Mouse (Mus musculus): Measurements from ENCODE around the gene Tmem229b. TPM values are rescaled to one million over a fixed set of nuclear protein-coding genes. Genes with fewer than 3 reads are reported as not detected.
"Not testable (repeated sequence)": the region's sequence is repeated elsewhere in the genome, so short reads cannot be mapped to it uniquely, and the experiment has no call there.

Tmem229b gene
- polyA plus RNA-seq, 1 experiment from 2014 or later = 5.6 TPM

DNA sequence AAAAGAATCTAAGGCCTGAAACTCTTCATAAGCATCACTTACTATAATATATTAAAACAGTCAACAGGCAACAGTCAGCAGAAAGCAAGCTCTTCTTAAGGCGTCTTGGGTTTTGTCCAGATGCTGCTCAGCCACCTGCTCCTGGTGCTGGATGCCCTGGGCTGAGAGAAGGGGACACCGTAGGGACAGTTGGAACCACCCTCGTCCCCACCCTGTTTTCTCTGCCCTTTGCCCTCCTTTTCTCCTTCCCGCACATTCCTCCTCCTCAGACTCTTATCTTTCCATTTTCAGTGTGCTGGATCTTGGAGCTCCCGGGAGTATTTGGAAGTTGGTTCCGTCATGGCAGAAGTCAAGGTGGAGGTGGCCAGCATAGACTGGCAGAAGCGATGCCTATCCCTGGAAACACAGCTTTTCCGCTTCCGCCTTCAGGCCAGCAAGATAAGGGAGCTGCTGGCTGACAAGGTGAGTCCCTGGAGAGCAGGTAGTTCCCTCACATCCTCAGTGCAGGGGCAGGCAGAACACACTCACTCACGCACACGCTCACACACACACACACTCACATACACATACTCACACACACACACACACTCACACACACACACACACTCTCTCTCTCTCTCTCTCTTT lies 32.9 kb upstream of the Tmem229b start:
- CTCF ChIA-PET = interaction anchor here (1.1 kb wide), 1 partner anchor 10 kb away, joined by 3 read pairs; no protein-coding TSS in a partner anchor
- in situ Hi-C loops (cut with MboI; ENCODE audit: low pct_unique_long_range_greater_than_20kb) = no loop called here
- no peak for TF ChIP-seq CTCF (IDR thresholded peaks at IDR 0.05)
- no peaks in the 10 kb centered on the region for H3K27me3 ChIP-seq
- POLR2A ChIA-PET = interaction anchor here (0.6 to 1.0 kb wide), 3 partner anchors 11 to 190 kb away, joined by 3 to 4 read pairs (median 3); partner anchors contain the start of gene Plekhh1
- no peak for DNase-seq (ENCODE audit: low read depth, low spot score)
- no peak for ATAC-seq

DNA sequence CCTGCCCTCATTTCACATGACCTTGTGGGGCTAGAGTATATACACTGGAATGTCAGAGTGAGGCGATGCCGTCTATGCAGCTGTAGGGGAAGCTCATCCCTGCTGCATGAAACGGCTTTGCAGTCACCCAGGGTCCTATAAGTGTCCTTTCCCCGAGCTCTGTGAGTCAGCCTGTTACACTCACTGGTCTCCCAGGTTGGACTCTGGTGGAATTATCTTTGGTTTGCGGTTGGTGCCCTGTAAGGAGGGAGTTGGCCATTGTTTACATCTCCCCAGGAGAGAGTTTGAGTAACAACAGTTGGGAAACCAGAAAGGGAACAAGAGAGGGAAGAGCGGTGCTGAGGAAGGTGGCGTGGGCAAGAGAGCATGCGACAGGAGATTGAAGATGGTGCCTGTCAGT lies 32.3 kb upstream of the Tmem229b start:
- ChIA-PET CTCF (no interaction called here), POLR2A (no interaction called here)
- in situ Hi-C loops (cut with MboI; ENCODE audit: low pct_unique_long_range_greater_than_20kb) = no loop called here
- DNase-seq (ENCODE audit: low read depth, low spot score) = no peak
- no peaks in the 10 kb centered on the region for H3K27me3 ChIP-seq
- ATAC-seq = no peak
- no peak for TF ChIP-seq CTCF (IDR thresholded peaks at IDR 0.05)

DNA sequence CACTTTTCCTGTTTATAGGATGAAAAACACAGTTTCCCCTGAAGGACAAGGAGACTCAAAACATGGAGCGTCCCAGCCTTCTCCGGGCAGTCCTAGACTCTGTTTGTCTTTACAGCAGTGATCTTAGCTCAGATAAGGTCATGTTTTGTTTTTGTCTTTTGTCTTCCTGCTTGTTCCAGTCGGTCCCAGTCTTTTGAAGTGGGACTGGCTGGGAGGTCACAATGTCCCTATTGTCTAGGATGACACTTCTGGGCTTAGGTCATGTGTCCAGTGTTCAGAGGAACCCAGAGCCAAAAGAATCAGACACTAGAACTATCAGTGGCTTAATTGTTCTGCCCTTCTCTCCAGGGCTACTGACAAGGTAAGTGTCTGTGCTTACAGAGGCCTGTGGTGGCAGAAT lies 27.9 kb upstream of the Tmem229b start:
- no peaks in the 10 kb centered on the region for H3K27me3 ChIP-seq
- no peak for TF ChIP-seq CTCF (IDR thresholded peaks at IDR 0.05)
- DNase-seq (ENCODE audit: low read depth, low spot score) (no peak), ATAC-seq (no peak)
- POLR2A ChIA-PET = no interaction called here
- in situ Hi-C loops (cut with MboI; ENCODE audit: low pct_unique_long_range_greater_than_20kb) = no loop called here
- CTCF ChIA-PET = interaction anchor here (0.7 kb wide), 1 partner anchor 8 kb away, joined by 3 read pairs; no protein-coding TSS in a partner anchor

DNA sequence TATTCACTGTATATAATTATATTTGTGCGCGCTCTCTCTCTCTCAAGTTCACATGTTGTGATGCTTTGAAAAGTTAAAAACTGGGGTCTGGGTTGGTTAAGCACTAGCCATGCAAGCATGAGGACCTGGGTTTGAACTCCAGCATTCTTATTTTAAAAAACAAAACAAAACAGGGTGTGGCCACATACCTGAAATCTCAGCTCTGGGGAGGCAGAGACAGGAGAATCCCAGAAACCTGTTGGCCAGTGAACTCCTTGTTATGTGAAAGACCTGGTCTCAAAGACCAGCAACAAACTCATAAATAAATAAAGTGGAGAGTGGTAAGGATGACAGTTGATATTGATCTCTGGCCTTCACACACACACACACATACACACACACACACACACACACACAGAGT lies 26.9 kb upstream of the Tmem229b start:
- ChIA-PET CTCF (interaction anchor here (0.5 kb wide), 1 partner anchor 50 kb away, joined by 3 read pairs; no protein-coding TSS in a partner anchor), POLR2A (no interaction called here)
- no peak for TF ChIP-seq CTCF (IDR thresholded peaks at IDR 0.05)
- DNase-seq (ENCODE audit: low read depth, low spot score) (no peak), ATAC-seq (no peak)
- H3K27me3 ChIP-seq = no peaks in the 10 kb centered on the region
- in situ Hi-C loops (cut with MboI; ENCODE audit: low pct_unique_long_range_greater_than_20kb) = no loop called here

DNA sequence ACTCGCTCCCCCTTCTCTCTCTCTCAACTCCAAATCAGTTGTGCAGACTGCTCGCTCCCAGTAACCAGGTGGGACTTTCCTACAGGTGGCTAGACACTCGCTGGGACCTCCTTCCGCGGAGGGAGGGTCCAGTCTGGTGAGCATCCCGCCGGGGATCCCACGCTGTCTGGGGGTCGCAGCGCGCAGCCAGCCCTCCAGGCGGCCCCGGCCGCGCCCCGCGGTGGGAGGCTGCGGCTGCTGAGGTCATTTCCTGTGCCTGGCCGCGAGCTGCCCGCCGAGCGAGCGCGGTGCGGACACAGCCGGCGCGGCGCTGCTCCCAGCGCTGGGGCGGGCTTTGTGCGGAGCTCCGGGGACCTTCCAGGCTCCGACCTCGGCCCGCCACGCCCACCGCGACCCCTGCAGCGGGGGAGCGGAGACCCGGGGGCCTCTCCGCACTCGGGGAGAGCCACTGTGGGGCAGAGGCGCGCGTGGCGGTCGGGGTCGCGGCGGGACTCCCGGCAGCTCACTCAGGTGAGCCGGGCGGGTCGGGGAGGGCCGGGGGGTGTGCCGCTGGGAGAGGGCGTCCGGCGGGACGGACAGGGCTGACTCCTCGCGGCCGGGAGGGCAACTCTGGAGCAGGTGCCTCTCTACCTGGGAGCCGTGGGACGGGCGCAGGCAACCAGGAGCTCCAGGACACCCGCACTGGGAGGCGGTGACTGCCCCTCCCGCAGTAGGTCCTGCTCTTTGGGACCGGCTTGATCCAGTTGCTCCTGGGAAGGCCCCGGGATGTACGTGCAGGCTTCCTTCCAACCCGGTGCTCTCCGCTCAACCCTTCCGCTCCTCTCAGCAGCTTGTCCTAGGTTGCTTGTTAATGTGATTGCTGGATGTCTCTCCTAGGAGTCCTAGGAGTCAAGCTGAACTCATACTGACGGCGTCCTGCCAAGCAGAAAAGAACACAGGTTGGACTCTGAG lies 21.8 kb upstream of the Tmem229b start, which contains the start of gene Plekhh1:
Gene Plekhh1 (plus strand): TSS at position 253 of the 951 bp plus-strand sequence.
- ATAC-seq (peak; percentile 96), DNase-seq (ENCODE audit: low read depth, low spot score) (no peak)
- no peaks in the 10 kb centered on the region for H3K27me3 ChIP-seq
- in situ Hi-C loops (cut with MboI; ENCODE audit: low pct_unique_long_range_greater_than_20kb) = no loop called here
- CTCF ChIA-PET = interaction anchor here (1.1 kb wide), 1 partner anchor 12 kb away, joined by 3 read pairs; no protein-coding TSS in a partner anchor
- peak; percentile 35 for TF ChIP-seq CTCF (IDR thresholded peaks at IDR 0.05)
- POLR2A ChIA-PET = interaction anchor here (1.0 to 1.7 kb wide), 3 partner anchors 11 to 37 kb away, joined by 3 to 5 read pairs (median 3); no protein-coding TSS in a partner anchor

DNA sequence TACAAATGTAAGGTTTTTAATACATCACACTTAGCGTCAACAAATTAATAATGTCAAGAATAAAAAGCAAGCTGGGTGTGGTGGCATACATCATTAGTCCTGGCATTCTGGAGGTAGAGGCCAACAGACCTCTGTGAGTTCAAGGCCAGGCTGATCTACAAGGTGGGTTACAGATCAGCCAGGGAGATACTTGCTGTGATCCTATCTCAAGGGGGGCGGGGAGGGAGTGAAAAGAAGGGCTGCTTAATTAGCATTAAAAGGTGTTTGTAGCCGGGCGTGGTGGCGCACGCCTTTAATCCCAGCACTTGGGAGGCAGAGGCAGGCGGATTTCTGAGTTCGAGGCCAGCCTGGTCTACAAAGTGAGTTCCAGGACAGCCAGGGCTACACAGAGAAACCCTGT lies 20.1 kb upstream of the Tmem229b start:
- CTCF ChIA-PET = interaction anchor here (1.5 kb wide), 1 partner anchor 8 kb away, joined by 3 read pairs; no protein-coding TSS in a partner anchor
- H3K27me3 ChIP-seq; in situ Hi-C loops (cut with MboI; ENCODE audit: low pct_unique_long_range_greater_than_20kb); ATAC-seq; DNase-seq (ENCODE audit: low read depth, low spot score); POLR2A ChIA-PET: not testable (repeated sequence)

DNA sequence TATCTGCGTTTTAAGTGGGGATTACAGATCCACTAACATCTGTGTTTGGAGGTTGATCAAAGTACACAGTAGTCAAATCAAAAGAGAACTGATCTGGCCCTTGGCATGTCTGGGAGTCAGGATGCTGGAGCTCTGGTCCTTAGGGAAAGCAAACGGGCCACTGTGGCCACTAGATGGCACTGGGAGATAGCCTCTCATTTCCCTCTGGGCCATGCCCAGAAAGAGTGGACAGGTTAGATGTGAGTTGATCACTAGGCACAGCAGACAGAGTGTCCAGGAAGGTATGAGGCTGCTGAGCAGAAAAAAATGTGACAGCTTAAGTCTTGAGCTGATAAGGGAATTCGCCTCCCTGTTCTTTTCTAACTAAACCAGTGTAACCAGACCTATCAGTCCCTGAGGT lies 15.5 kb upstream of the Tmem229b start:
- TF ChIP-seq CTCF (IDR thresholded peaks at IDR 0.05) = peak; percentile 87
- ChIA-PET POLR2A (interaction anchor here (1.4 kb wide), 1 partner anchor 44 kb away, joined by 3 read pairs; no protein-coding TSS in a partner anchor), CTCF (interaction anchor here (0.7 to 3.7 kb wide), 6 partner anchors 8 to 104 kb away, joined by 3 to 15 read pairs (median 4); no protein-coding TSS in a partner anchor)
- H3K27me3 ChIP-seq = no peaks in the 10 kb centered on the region
- DNase-seq (ENCODE audit: low read depth, low spot score) (no peak), ATAC-seq (peak; percentile 62)
- in situ Hi-C loops (cut with MboI; ENCODE audit: low pct_unique_long_range_greater_than_20kb) = loop anchor here (5.0 kb wide), 2 partner anchors 74 to 101 kb away; no protein-coding TSS in a partner anchor

DNA sequence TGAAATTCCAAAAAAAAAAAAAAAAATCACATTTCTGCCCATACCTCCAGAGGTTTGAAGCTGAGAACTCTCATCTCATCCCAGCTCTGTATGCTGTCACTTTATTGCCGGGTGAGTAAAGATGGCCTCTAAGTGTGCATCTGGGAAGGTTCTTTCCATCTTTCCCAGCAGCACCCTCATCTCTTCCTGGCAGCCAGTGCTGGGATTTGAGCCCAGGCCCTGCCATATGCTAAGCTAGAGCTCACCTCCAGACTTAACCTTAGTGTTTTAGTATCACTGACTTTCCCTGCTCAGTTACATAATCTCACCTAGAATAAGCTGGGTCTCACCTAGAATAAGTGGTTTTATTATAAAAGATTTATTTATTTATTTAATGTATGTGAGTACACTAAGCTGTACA lies 14.5 kb upstream of the Tmem229b start:
- POLR2A ChIA-PET = no interaction called here
- in situ Hi-C loops (cut with MboI; ENCODE audit: low pct_unique_long_range_greater_than_20kb) = loop anchor here (5.0 kb wide), 2 partner anchors 75 to 100 kb away; no protein-coding TSS in a partner anchor
- ATAC-seq = no peak
- H3K27me3 ChIP-seq = no peaks in the 10 kb centered on the region
- CTCF ChIA-PET = interaction anchor here (3.1 to 3.7 kb wide), 2 partner anchors 75 to 103 kb away, joined by 13 to 15 read pairs; no protein-coding TSS in a partner anchor
- TF ChIP-seq CTCF (IDR thresholded peaks at IDR 0.05) = no peak
- DNase-seq (ENCODE audit: low read depth, low spot score) = no peak

DNA sequence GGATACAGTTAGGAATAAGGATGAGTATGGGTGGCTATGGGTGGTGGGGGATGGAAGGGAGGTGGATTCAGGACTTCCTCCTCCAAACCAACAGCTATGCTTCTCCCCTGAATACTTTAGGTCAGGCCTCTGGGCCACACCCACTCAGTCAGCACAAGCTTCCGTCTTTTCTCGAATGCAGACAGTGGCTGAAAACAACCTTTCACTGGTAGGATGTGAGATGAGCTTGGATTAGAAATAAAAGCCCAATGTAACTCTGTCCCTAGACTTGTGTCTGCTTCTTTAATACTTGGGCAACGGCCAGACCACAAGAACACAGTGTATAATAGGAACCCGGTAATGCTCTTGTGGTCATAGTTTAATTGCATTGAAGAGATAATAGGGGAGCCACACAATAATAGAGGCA lies 10.6 kb upstream of the Tmem229b start:
- peaks cover under 1% of the 10 kb centered on the region for H3K27me3 ChIP-seq
- no peak for DNase-seq (ENCODE audit: low read depth, low spot score)
- no peak for TF ChIP-seq CTCF (IDR thresholded peaks at IDR 0.05)
- ChIA-PET CTCF (interaction anchor here (1.4 kb wide), 1 partner anchor 99 kb away, joined by 6 read pairs; no protein-coding TSS in a partner anchor), POLR2A (interaction anchor here (0.6 to 1.1 kb wide), 2 partner anchors 9 to 11 kb away, joined by 5 to 6 read pairs; partner anchors contain the start of gene Plekhh1)
- no peak for ATAC-seq
- in situ Hi-C loops (cut with MboI; ENCODE audit: low pct_unique_long_range_greater_than_20kb) = no loop called here

DNA sequence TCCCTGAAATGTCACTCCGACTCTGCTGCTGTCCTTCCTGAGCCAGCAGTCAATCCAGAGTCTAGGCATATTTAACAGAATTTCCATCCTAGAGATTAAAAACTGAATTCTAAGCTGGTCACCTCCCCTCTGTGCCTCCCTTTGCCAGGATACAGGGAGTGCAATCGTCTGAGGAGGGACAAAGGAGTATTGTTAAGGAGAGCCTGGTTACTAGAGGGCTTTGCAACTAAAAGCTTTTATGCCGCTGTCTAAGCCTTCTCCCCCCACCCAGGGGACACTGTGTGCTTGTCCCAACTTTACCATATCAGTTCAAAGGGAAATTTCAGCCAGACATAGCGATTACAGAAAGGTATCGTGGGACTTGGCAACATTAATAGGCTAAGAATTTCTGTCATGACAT lies 8.7 kb upstream of the Tmem229b start:
- H3K27me3 ChIP-seq = peaks cover 3% of the 10 kb centered on the region
- POLR2A ChIA-PET = no interaction called here
- CTCF ChIA-PET = interaction anchor here (1.8 to 2.6 kb wide), 2 partner anchors 7 to 98 kb away, joined by 4 to 6 read pairs; no protein-coding TSS in a partner anchor
- DNase-seq (ENCODE audit: low read depth, low spot score) (no peak), ATAC-seq (no peak)
- in situ Hi-C loops (cut with MboI; ENCODE audit: low pct_unique_long_range_greater_than_20kb) = no loop called here
- no peak for TF ChIP-seq CTCF (IDR thresholded peaks at IDR 0.05)

All from Patski (cell line).